49 mouse cellular contexts compared by ENCODE assay signal in genomic region chr13:113061746-113062145, GRCm38 (mm10). TPM values are rescaled to one million over a fixed set of nuclear protein-coding genes. Genes with fewer than 3 reads are reported as not detected.
"Had no signal": no experiment of that assay in that cellular context is flagged by ENCODE, and none has a peak within 500 bp of the region (broad histone marks: within the 10 kb centered on the region; RNA-seq: fewer than 3 reads in every experiment).

No protein-coding gene starts in this region.

- H3K4me1 ChIP-seq: heart, embryonic 12.5 days; heart, embryonic 13.5 days; heart, embryonic 15.5 days; hindbrain, embryonic 10.5 days; hindbrain, embryonic 12.5 days; hindbrain, embryonic 13.5 days; hindbrain, embryonic 15.5 days; intestine, embryonic 15.5 days had no signal

- DNase-seq: heart, adult 2 months; heart, postnatal 10 days; heart, postnatal 14 days; heart, postnatal 36 days; heart, postnatal 4 days; kidney, adult 11 months; kidney, adult 18-20 months; kidney, adult 2 months; kidney, adult 8-10 months; kidney, adult 9 months; kidney, postnatal 10 days; kidney, postnatal 14 days; kidney, postnatal 25 days; kidney, postnatal 36 days; kidney, postnatal 4 days; layer of hippocampus, adult 9-11 months; layer of hippocampus, postnatal 36 days had no signal

- H3K27ac ChIP-seq: heart, adult 2 months; heart, embryonic 13.5 days; heart, embryonic 15.5 days; hindbrain, embryonic 10.5 days; hindbrain, embryonic 12.5 days; hindbrain, embryonic 13.5 days; hindbrain, embryonic 14.5 days; hindbrain, embryonic 15.5 days; hindbrain, postnatal 0 days; intestine, embryonic 15.5 days; kidney, embryonic 15.5 days; kidney, postnatal 0 days; layer of hippocampus, adult 2 months had no signal

- H3K9me3 ChIP-seq: heart, embryonic 12.5 days; heart, embryonic 13.5 days; heart, embryonic 15.5 days; hindbrain, embryonic 10.5 days; hindbrain, embryonic 12.5 days; hindbrain, embryonic 13.5 days; hindbrain, embryonic 15.5 days; intestine, embryonic 15.5 days; kidney, embryonic 15.5 days had no signal

- H3K9ac ChIP-seq: heart, embryonic 12.5 days; heart, embryonic 13.5 days; heart, embryonic 15.5 days; hindbrain, embryonic 12.5 days; hindbrain, embryonic 13.5 days; hindbrain, embryonic 14.5 days; hindbrain, embryonic 15.5 days; intestine, embryonic 15.5 days; kidney, embryonic 15.5 days had no signal

- H3K36me3 ChIP-seq: heart, embryonic 12.5 days; heart, embryonic 13.5 days; heart, embryonic 15.5 days; hindbrain, embryonic 10.5 days; hindbrain, embryonic 12.5 days; hindbrain, embryonic 13.5 days; hindbrain, embryonic 15.5 days; intestine, embryonic 15.5 days; kidney, embryonic 15.5 days had no signal

- H3K4me2 ChIP-seq: heart, embryonic 11.5 days; heart, embryonic 12.5 days; heart, embryonic 13.5 days; heart, embryonic 15.5 days; hindbrain, embryonic 12.5 days; hindbrain, embryonic 13.5 days; hindbrain, embryonic 14.5 days; hindbrain, embryonic 15.5 days; intestine, embryonic 15.5 days; kidney, embryonic 15.5 days had no signal

- H3K27me3 ChIP-seq: heart, embryonic 12.5 days; heart, embryonic 13.5 days; heart, embryonic 15.5 days; hindbrain, embryonic 12.5 days; hindbrain, embryonic 13.5 days; hindbrain, embryonic 15.5 days; intestine, embryonic 15.5 days; kidney, embryonic 15.5 days had no signal

- ATAC-seq: hindbrain, embryonic 16.5 days; hindbrain, postnatal 0 days; inflammation-experienced regulatory T-cells, adult 6 months; intestine, embryonic 15.5 days; intestine, embryonic 16.5 days; intestine, postnatal 0 days had no signal

- H3K4me3 ChIP-seq: heart, adult 2 months; heart, embryonic 12.5 days; heart, embryonic 13.5 days; heart, embryonic 15.5 days; hindbrain, embryonic 10.5 days; hindbrain, embryonic 12.5 days; hindbrain, embryonic 13.5 days; hindbrain, embryonic 15.5 days; intestine, embryonic 15.5 days; kidney, embryonic 15.5 days; layer of hippocampus, adult 2 months had no signal

RNA-seq across cellular contexts. Expression of gene Gpx8, which starts 15.5 kb away (rescaled TPM):
- total RNA-seq: hematopoietic stem cell, adult 5-6 weeks had no signal
- polyA plus RNA-seq: inflammation-experienced regulatory T-cells, adult 6 months had no signal

RNA-seq across cellular contexts. Expression of gene Cdc20b, which starts 26.8 kb away (rescaled TPM):
- total RNA-seq: heart, adult 2 months; heart, adult 8-10 months; heart, postnatal 14 days; heart, postnatal 25 days; heart, postnatal 36 days; heart, postnatal 4 days; hematopoietic stem cell, adult 5-6 weeks; layer of hippocampus, adult 18-20 months; layer of hippocampus, postnatal 36 days had no signal
- polyA plus RNA-seq: heart, embryonic 12.5 days; heart, embryonic 13.5 days; heart, embryonic 14.5 days; heart, postnatal 0 days; inflammation-experienced regulatory T-cells, adult 6 months; intestine, embryonic 14.5 days; intestine, embryonic 15.5 days; intestine, embryonic 16.5 days; intestine, postnatal 0 days; kidney, adult 2 months; kidney, embryonic 14.5 days; kidney, embryonic 15.5 days; kidney, embryonic 16.5 days; kidney, postnatal 0 days had no signal

RNA-seq across cellular contexts. Expression of gene Gzma, which starts 39.0 kb away (rescaled TPM):
- total RNA-seq: heart, postnatal 4 days; hindbrain, postnatal 0 days; layer of hippocampus, adult 18-20 months; layer of hippocampus, adult 2 months; layer of hippocampus, adult 8-10 months; layer of hippocampus, postnatal 10 days; layer of hippocampus, postnatal 14 days; layer of hippocampus, postnatal 25 days; layer of hippocampus, postnatal 36 days had no signal
- polyA plus RNA-seq: heart, embryonic 11.5 days; heart, embryonic 12.5 days; heart, embryonic 14.5 days; hindbrain, embryonic 10.5 days; hindbrain, embryonic 11.5 days; hindbrain, embryonic 12.5 days; hindbrain, embryonic 13.5 days; hindbrain, embryonic 14.5 days; hindbrain, embryonic 15.5 days; hindbrain, postnatal 0 days; kidney, embryonic 14.5 days; kidney, embryonic 15.5 days had no signal
